In genomic region chr19:21611297-21611696, GRCm38 (mm10) we compare ENCODE assay signal across 17 mouse cellular contexts.
"Had no signal": no experiment of that assay in that cellular context is flagged by ENCODE, and none has a peak within 500 bp of the region (broad histone marks: within the 10 kb centered on the region; RNA-seq: fewer than 3 reads in every experiment).

No protein-coding gene starts in this region.

- ATAC-seq: intestine, embryonic 15.5 days had no signal

- H3K4me1 ChIP-seq: intestine, embryonic 15.5 days; kidney, embryonic 15.5 days; neural tube, embryonic 12.5 days; neural tube, embryonic 15.5 days; stomach, embryonic 15.5 days had no signal

- H3K9me3 ChIP-seq: intestine, embryonic 15.5 days; kidney, embryonic 15.5 days; liver, embryonic 13.5 days; megakaryocyte, embryonic 14.5 days; neural tube, embryonic 12.5 days; neural tube, embryonic 15.5 days; stomach, embryonic 15.5 days had no signal

- H3K27ac ChIP-seq: intestine, embryonic 15.5 days; kidney, embryonic 15.5 days; left cerebral cortex, adult 2 months; liver, embryonic 13.5 days; neural tube, embryonic 12.5 days; neural tube, embryonic 15.5 days; stomach, embryonic 15.5 days had no signal

- H3K4me3 ChIP-seq: intestine, embryonic 15.5 days; kidney, embryonic 15.5 days; left cerebral cortex, adult 2 months; liver, embryonic 13.5 days; megakaryocyte, embryonic 14.5 days; neural tube, embryonic 12.5 days; neural tube, embryonic 15.5 days; stomach, embryonic 15.5 days had no signal

- H3K4me2 ChIP-seq: intestine, embryonic 15.5 days; kidney, embryonic 15.5 days; liver, embryonic 13.5 days; lung, embryonic 14.5 days; neural tube, embryonic 12.5 days; neural tube, embryonic 15.5 days; stomach, embryonic 15.5 days had no signal

- H3K9ac ChIP-seq: intestine, embryonic 15.5 days; kidney, embryonic 15.5 days; liver, embryonic 13.5 days; lung, embryonic 14.5 days; neural tube, embryonic 12.5 days; neural tube, embryonic 15.5 days; stomach, embryonic 15.5 days had no signal

- H3K36me3 ChIP-seq: intestine, embryonic 15.5 days; kidney, embryonic 15.5 days; liver, embryonic 13.5 days; neural tube, embryonic 12.5 days; neural tube, embryonic 15.5 days; stomach, embryonic 15.5 days had no signal

- H3K27me3 ChIP-seq: intestine, embryonic 15.5 days; kidney, embryonic 15.5 days; liver, embryonic 13.5 days; megakaryocyte, embryonic 14.5 days; neural tube, embryonic 12.5 days; neural tube, embryonic 15.5 days; stomach, embryonic 15.5 days had no signal

- DNase-seq: kidney, adult 11 months; kidney, adult 8-10 months; kidney, postnatal 10 days; kidney, postnatal 36 days; layer of hippocampus, postnatal 36 days; liver, embryonic 13.5 days; lung, embryonic 14.5 days; lung, postnatal 10 days; lung, postnatal 36 days; thymus, postnatal 25 days had no signal
